Mouse (Mus musculus) G1E (cell line): ENCODE measurements around the gene Sipa1l3. TPM values are rescaled to one million over a fixed set of nuclear protein-coding genes. Genes with fewer than 3 reads are reported as not detected.
A peak's percentile ranks its signal among the peaks of the same experiment; 100 is the strongest.

Experiments used
- ATAC-seq: 2 replicates; pipeline ENCODE4 v1.8.0; 2016; ENCODE audit warnings: mild to moderate bottlenecking; ENCODE audit not compliant: insufficient number of reproducible peaks, poor library complexity, low FRiP score, severe bottlenecking; ENCODE audit errors: extremely low read depth
- DNase-seq: peaks from one replicate; pipeline ENCODE4 v3.0.0; 2012; ENCODE audit warnings: low spot score
- H3K27me3 ChIP-seq: 2 replicates; pipeline ENCODE4 v1.6.1; 2012; ENCODE audit warnings: mild to moderate bottlenecking, low read length, inconsistent platforms; ENCODE audit not compliant: insufficient read depth
- H3K36me3 ChIP-seq: replicated peaks from 2 replicates; pipeline ENCODE3; 2012; ENCODE audit warnings: mild to moderate bottlenecking, inconsistent platforms
- H3K4me1 ChIP-seq: 2 replicates; pipeline ENCODE4 v1.6.1; 2012; ENCODE audit warnings: low read depth, low read length, inconsistent platforms, mixed read lengths; ENCODE audit not compliant: insufficient read depth
- H3K4me3 ChIP-seq: 2 replicates; pipeline ENCODE4 v1.5.1; 2012; ENCODE audit warnings: low read depth, mild to moderate bottlenecking, inconsistent platforms, low read length, moderate library complexity, mixed read lengths
- H3K9me3 ChIP-seq: replicated peaks from 2 replicates; pipeline ENCODE4 v1.6.1; 2012; ENCODE audit warnings: inconsistent platforms
- CTCF ChIP-seq: IDR thresholded peaks from 2 replicates; pipeline ENCODE4 v1.5.1; 2012; ENCODE audit warnings: low read depth, low read length, inconsistent platforms, mixed read lengths
- GATA1 ChIP-seq: IDR thresholded peaks from 2 replicates; pipeline ENCODE4 v1.6.1; 2012; ENCODE audit warnings: borderline replicate concordance, low read length, inconsistent platforms, mixed read lengths
- GATA2 ChIP-seq: IDR thresholded peaks from 2 replicates; pipeline ENCODE4 v1.6.1; 2012; ENCODE audit warnings: low read depth, low read length, inconsistent platforms, borderline replicate concordance
- POLR2AphosphoS5 ChIP-seq: IDR thresholded peaks from 2 replicates; pipeline ENCODE4 v1.6.1; 2012; ENCODE audit warnings: low read depth, low read length, inconsistent platforms; ENCODE audit not compliant: insufficient replicate concordance
- TAL1 ChIP-seq: conservative IDR thresholded peaks from 2 replicates; pipeline ENCODE4 v1.6.1; 2012; ENCODE audit warnings: low read depth, low read length, inconsistent platforms, mixed read lengths
- polyA plus RNA-seq: library from polyadenylated mRNA; stranded (reverse); fragments of >175 nt; gene quantifications from 2 replicates; pipeline ENCODE4 v1.2.3, GENCODE M21; 2012
- total RNA-seq, 2 experiments: library from RNA; stranded (forward) in 1 of 2; stranded (reverse) in 1 of 2; fragments of 200-1000 nt in 1 of 2; fragments of >200 nt in 1 of 2; fragmentation: Nextera tagmentation in 1 of 2; gene quantifications; 2 replicates each; pipeline ENCODE4 v1.2.3; 2014 to 2017

Sipa1l3 gene
- total RNA-seq (2014; fragmentation: Nextera tagmentation): 49.6 and 61.3 TPM in 2 replicates
- 5.8 and 6.9 TPM in 2 replicates for total RNA-seq (2017)
- polyA plus RNA-seq: 107 and 139 TPM in 2 replicates

DNA sequence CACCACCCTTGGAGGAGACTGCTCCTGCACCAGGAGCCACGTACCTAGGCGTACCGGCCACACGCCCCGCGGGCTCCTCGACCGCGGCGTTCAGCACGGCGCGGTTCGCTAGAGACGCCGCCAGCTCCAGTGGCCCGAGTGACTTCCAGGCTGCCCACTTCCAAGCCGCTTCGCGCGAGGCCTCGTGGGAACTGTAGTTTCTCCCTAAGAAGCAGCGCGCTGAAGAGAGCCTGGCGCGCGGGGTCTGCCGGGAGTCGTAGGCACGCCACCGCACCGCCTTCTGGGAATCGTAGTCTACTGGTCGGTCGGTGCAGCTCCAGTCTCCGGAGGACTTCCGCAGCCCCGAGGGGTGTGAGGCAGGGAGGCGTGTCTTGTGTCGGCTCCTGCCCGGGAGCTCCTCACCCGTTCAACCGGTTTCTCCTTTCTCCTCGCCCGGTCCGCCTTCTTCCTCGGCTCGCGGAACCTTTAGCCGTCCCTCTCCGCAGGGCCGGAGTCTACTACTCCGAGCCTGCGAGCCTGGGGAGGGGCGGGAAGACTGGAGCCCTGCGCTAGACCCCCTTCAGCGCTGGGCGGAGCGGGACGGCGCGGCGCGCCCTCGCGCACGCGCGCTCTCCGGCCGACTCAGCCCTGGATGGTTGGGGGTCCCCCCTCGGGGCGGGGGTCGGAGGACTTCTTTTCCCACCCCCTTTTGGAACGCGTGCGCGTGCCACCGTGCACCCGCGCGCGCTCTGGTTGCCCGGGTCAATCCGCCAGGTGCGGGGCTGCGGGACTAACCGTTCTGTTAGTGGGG lies at the start of gene Sipa1l3:
TSS of gene Sipa1l3 (minus strand) at position 221 of the 790 bp plus-strand sequence.
- ATAC-seq: peak; percentile 97
- no peaks in the 10 kb centered on the region for H3K27me3 ChIP-seq

GRCm38 (mm10) chr7:29563006-29563405 lies 44.6 kb upstream of the Sipa1l3 start:
- no peak for ATAC-seq

More for the DNA sequence above, at the start of gene Sipa1l3:
- Histone ChIP-seq H3K9me3 (no peaks in the 10 kb centered on the region), H3K36me3 (peaks cover 13% of the 10 kb centered on the region), H3K4me3 (peak within 1 kb of the TSS; percentile 98), H3K4me1 (peaks cover 45% of the 10 kb centered on the region)
- DNase-seq: peak; percentile 95
- no peak for TF ChIP-seq GATA2

GRCm38 (mm10) chr7:29561046-29561445 lies 42.6 kb upstream of the Sipa1l3 start:
- DNase-seq (no peak), ATAC-seq (no peak)
- Histone ChIP-seq H3K36me3 (no peaks in the 10 kb centered on the region), H3K27me3 (peaks cover 2% of the 10 kb centered on the region), H3K4me1 (no peaks in the 10 kb centered on the region), H3K4me3 (no peak overlapping the region), H3K9me3 (no peaks in the 10 kb centered on the region)
- TF ChIP-seq TAL1: no peak
- TF ChIP-seq POLR2AphosphoS5: no peak
- no peak for TF ChIP-seq GATA2
- no peak for TF ChIP-seq GATA1
- TF ChIP-seq CTCF: no peak

More at GRCm38 (mm10) chr7:29563006-29563405, 44.6 kb upstream of the Sipa1l3 start:
- Histone ChIP-seq H3K4me1 (no peaks in the 10 kb centered on the region), H3K9me3 (no peaks in the 10 kb centered on the region), H3K4me3 (no peak overlapping the region), H3K27me3 (peaks cover 2% of the 10 kb centered on the region), H3K36me3 (no peaks in the 10 kb centered on the region)
- no peak for DNase-seq
- TF ChIP-seq GATA1 (no peak), GATA2 (no peak), TAL1 (no peak), POLR2AphosphoS5 (no peak), CTCF (no peak)

DNA sequence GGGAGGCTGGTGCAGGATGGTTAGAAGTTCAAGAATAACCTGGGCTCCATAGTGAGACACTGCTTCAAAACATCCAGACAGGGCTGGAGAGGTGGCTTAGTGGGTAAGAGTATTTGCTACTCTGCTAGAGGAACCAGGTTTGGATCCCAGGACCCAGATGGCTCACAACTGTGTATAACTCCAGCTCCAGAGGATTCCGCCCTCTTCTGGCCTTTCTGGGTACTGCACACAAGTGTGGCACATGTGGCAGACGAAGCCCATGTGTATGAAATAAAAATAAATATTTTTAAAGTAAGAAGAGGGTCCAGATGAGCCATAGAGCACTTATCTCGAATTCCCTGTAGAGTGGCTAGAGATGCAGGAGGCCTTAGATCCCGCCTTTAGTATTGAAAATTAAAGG lies 40.8 kb upstream of the Sipa1l3 start:
- Histone ChIP-seq H3K4me3 (no peak overlapping the region), H3K27me3 (peaks cover 2% of the 10 kb centered on the region), H3K9me3 (no peaks in the 10 kb centered on the region), H3K36me3 (no peaks in the 10 kb centered on the region), H3K4me1 (no peaks in the 10 kb centered on the region)
- DNase-seq (no peak), ATAC-seq (no peak)
- no peak for TF ChIP-seq GATA2
- no peak for TF ChIP-seq TAL1
- peak; percentile 52 for TF ChIP-seq CTCF
- TF ChIP-seq POLR2AphosphoS5: no peak

GRCm38 (mm10) chr7:29558744-29559143 lies 40.3 kb upstream of the Sipa1l3 start:
- Histone ChIP-seq H3K4me3 (no peak overlapping the region), H3K36me3 (no peaks in the 10 kb centered on the region), H3K9me3 (no peaks in the 10 kb centered on the region), H3K27me3 (peaks cover 2% of the 10 kb centered on the region; the same call in 1 of the 2 replicates), H3K4me1 (no peaks in the 10 kb centered on the region)
- DNase-seq (no peak), ATAC-seq (no peak)
- TF ChIP-seq TAL1: no peak
- TF ChIP-seq POLR2AphosphoS5: no peak
- no peak for TF ChIP-seq CTCF
- TF ChIP-seq GATA2: no peak
- TF ChIP-seq GATA1: no peak

- Histone ChIP-seq H3K4me1 (no peaks in the 10 kb centered on the region), H3K4me3 (no peak overlapping the region), H3K27me3 (peaks cover 2% of the 10 kb centered on the region), H3K36me3 (no peaks in the 10 kb centered on the region), H3K9me3 (no peaks in the 10 kb centered on the region)
- DNase-seq: no peak
- ATAC-seq: no peak
- no peak for TF ChIP-seq GATA1
- TF ChIP-seq POLR2AphosphoS5: no peak
- no peak for TF ChIP-seq CTCF
- no peak for TF ChIP-seq GATA2
- no peak for TF ChIP-seq TAL1
Observed at GRCm38 (mm10) chr7:29556283-29556682, 37.8 kb upstream of the Sipa1l3 start.

DNA sequence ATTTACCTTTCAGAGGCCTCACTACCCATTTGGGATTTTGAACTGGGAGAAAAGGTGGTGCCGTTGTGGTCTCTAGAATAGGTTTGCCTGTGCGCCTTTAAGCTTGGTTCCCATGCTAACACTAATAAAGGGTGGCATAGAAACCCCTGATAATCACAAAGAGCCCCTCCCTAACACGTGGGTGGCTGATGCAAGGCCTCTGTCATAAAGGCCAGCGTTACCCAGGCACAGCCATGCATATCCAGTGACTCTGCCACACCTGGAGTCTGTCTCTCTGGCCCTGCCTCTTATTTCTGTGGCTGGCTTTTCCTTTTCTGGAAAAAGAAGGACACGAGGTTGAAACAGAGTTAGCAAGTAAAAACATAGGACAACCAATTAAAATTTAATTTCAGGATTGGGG lies 37.1 kb upstream of the Sipa1l3 start:
- peaks cover 2% of the 10 kb centered on the region; the same call in 1 of the 2 replicates for H3K27me3 ChIP-seq
- no peaks in the 10 kb centered on the region for H3K9me3 ChIP-seq
- no peak for ATAC-seq
- no peak for DNase-seq
- no peaks in the 10 kb centered on the region for H3K4me1 ChIP-seq
- H3K36me3 ChIP-seq: no peaks in the 10 kb centered on the region
- no peak overlapping the region for H3K4me3 ChIP-seq
- TF ChIP-seq GATA1: no peak
- TF ChIP-seq CTCF: no peak
- TF ChIP-seq POLR2AphosphoS5: no peak
- TF ChIP-seq TAL1: no peak
- TF ChIP-seq GATA2: no peak
